Mouse (Mus musculus) heart, embryonic 12.5 days (tissue): ENCODE measurements around the gene Mertk. TPM values are rescaled to one million over a fixed set of nuclear protein-coding genes. Genes with fewer than 3 reads are reported as not detected.

Source experiments
- ATAC-seq: fragments of 200-750 bp; cut with Nextera tagmentation; 2 replicates; pipeline ENCODE4 v1.8.0; 2017; ENCODE audit warnings: moderate TSS enrichment, moderate library complexity; ENCODE audit not compliant: insufficient number of reproducible peaks, low FRiP score
- H3K27ac ChIP-seq: fragments of 300-500 bp; sonication (generic); 2 replicates; pipeline ENCODE4 v1.5.1; 2016; ENCODE audit warnings: mild to moderate bottlenecking, moderate library complexity; ENCODE audit not compliant: poor library complexity, severe bottlenecking
- H3K27me3 ChIP-seq: fragments of 300-500 bp; sonication (generic); replicated peaks from 2 replicates; pipeline ENCODE4 v1.6.1; 2016; ENCODE audit warnings: mild to moderate bottlenecking, moderate library complexity
- H3K36me3 ChIP-seq: fragments of 300-500 bp; sonication (generic); 2 replicates; pipeline ENCODE4 v1.6.1; 2016; ENCODE audit warnings: mild to moderate bottlenecking, moderate library complexity
- H3K4me1 ChIP-seq: fragments of 300-500 bp; sonication (generic); replicated peaks from 2 replicates; pipeline ENCODE4 v1.6.1; 2016; ENCODE audit warnings: mild to moderate bottlenecking
- H3K4me2 ChIP-seq: fragments of 300-500 bp; sonication (generic); 2 replicates; pipeline ENCODE4 v1.6.1; 2016; ENCODE audit warnings: mild to moderate bottlenecking, moderate library complexity
- H3K4me3 ChIP-seq: fragments of 300-500 bp; sonication (generic); 2 replicates; pipeline ENCODE4 v1.5.1; 2016; ENCODE audit warnings: mild to moderate bottlenecking
- H3K9ac ChIP-seq: fragments of 300-500 bp; sonication (generic); 2 replicates; pipeline ENCODE4 v1.6.1; 2016; ENCODE audit warnings: mild to moderate bottlenecking, moderate library complexity
- H3K9me3 ChIP-seq: fragments of 300-500 bp; sonication (generic); replicated peaks from 2 replicates; pipeline ENCODE4 v1.6.1; 2016; ENCODE audit warnings: mild to moderate bottlenecking, moderate library complexity
- WGBS: fragments of 180-500 bp; shearing (Covaris S2); methylation state at CpG from one replicate; pipeline ENCODE4 v1.1.7; 2016; 5-methylcytosine and 5-hydroxymethylcytosine counted together
- polyA plus RNA-seq: library from polyadenylated mRNA; unstranded; fragments of >200 nt; fragmentation: Nextera tagmentation; extraction: Ambion mirVana; gene quantifications from 2 replicates; pipeline ENCODE4 v1.2.1, GENCODE M21; 2016

Gene Mertk
- polyA plus RNA-seq, 1 experiment from 2014 or later = 6.0 TPM

DNA sequence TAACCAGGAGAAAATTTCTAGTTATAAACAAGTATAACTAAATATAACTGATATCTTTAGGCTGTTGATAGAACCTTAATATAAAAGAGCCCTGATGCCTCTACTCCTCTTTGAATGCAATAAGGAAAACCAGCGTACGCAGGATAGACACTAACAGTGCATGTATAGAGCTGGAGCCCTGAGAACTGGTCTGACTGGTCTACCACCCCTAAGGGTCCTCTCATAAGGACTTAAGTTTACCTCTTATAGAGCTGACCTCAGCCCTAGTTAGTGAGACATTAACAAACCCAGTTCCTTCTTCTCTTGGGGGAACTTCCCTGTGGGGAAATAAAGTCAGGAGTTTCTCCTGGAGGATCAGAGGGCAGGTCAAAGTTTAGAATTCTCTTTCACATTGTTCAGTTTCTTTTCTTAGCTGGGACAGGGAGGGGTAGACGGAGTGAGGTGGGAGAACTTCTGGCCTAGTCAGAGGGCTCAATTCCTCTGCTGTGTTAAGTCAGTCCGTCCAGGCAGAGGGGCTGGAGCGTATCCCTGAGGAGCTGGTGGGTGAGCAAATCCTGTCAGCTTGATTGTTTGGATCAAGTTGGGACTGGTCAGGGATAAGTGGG lies 23.5 kb downstream of the Mertk start:
- no peak overlapping the region for H3K4me2 ChIP-seq
- H3K9me3 ChIP-seq = 0 out of 2 replicates have a peak, but pooled peaks cover 2% of the 10 kb centered on the region
- H3K9ac ChIP-seq = no peak overlapping the region
- 85% methylated on average over 5 of the region's 5 CpGs for WGBS
- no peak overlapping the region for H3K4me3 ChIP-seq
- H3K27ac ChIP-seq = no peak overlapping the region
- H3K36me3 ChIP-seq = no peaks in the 10 kb centered on the region; the same call in 1 of the 2 replicates
- ATAC-seq = no peak
- H3K4me1 ChIP-seq = peaks cover 13% of the 10 kb centered on the region
- no peaks in the 10 kb centered on the region for H3K27me3 ChIP-seq

- Histone ChIP-seq H3K4me2 (no peak overlapping the region), H3K9ac (no peak overlapping the region), H3K4me3 (no peak overlapping the region), H3K27me3 (no peaks in the 10 kb centered on the region), H3K4me1 (peaks cover 18% of the 10 kb centered on the region), H3K9me3 (0 out of 2 replicates have a peak, but pooled peaks cover 2% of the 10 kb centered on the region), H3K36me3 (peaks cover 7% of the 10 kb centered on the region; the same call in 1 of the 2 replicates), H3K27ac (no peak overlapping the region)
- 78% methylated on average over 5 of the region's 5 CpGs for WGBS
- no peak for ATAC-seq
These were observed 27.3 kb downstream of the Mertk start for GRCm38 (mm10) chr2:128726067-128726466.

- Histone ChIP-seq H3K9ac (no peak overlapping the region), H3K4me2 (no peak overlapping the region), H3K27ac (peak overlapping the region; percentile 80), H3K9me3 (no peaks in the 10 kb centered on the region), H3K4me3 (no peak overlapping the region), H3K27me3 (no peaks in the 10 kb centered on the region), H3K36me3 (peaks cover 7% of the 10 kb centered on the region; the same call in 1 of the 2 replicates), H3K4me1 (peaks cover 18% of the 10 kb centered on the region)
- WGBS = 69% methylated on average over 7 of the region's 7 CpGs
- no peak for ATAC-seq
These were observed 27.9 kb downstream of the Mertk start for GRCm38 (mm10) chr2:128726626-128727025.

DNA sequence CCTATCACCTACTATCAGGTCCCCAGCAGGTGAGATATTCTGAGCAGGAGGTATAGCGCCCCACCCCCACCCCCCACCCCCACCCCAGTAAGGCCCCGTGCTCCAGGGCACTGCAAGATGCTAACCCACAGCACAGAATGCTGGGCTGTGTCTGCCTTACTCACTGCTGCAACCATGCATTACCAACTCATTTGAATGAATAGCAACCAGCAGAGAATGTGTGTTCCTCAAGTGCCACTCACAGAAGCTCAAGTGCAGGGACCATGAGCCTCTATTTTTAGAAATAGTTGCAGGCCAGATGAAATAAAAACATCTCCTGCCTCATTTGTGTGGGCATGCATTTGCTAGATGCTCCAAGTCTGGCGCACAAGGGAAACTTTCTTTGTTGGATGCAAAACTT lies 28.8 kb downstream of the Mertk start:
- no peak overlapping the region for H3K9ac ChIP-seq

DNA sequence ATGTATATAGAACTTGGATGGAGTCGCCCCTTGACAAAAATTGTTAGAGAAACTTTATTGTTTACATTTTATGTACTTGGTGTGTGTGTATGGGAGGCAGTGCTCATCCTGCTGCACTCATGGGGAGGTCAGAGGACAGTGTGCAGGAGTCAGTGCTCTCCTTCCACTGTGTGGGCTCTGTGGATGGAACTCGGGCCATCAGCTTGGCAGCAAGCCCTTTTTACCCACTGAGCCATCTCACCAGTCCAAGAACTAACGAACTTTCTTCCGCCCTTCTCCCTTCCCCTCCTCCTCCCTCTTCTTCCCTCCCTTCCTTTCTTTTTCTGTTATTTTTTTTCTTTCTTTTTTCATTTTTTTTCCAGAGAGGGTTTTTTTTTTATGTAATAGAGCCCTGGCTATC lies 29.3 kb downstream of the Mertk start:
- H3K9ac ChIP-seq = no peak overlapping the region
- H3K27ac ChIP-seq = peak overlapping the region; percentile 80
- ATAC-seq = no peak
- H3K9me3 ChIP-seq = no peaks in the 10 kb centered on the region
- H3K27me3 ChIP-seq = no peaks in the 10 kb centered on the region
- H3K4me3 ChIP-seq = no peak overlapping the region
- WGBS = 69% methylated on average over 4 of the region's 4 CpGs
- H3K4me1 ChIP-seq = peaks cover 18% of the 10 kb centered on the region
- peak overlapping the region; percentile 38 for H3K4me2 ChIP-seq
- H3K36me3 ChIP-seq = peaks cover 7% of the 10 kb centered on the region; the same call in 1 of the 2 replicates

More for the DNA sequence above, 28.8 kb downstream of the Mertk start:
- no peaks in the 10 kb centered on the region for H3K27me3 ChIP-seq
- peak; percentile 48; the same call in 1 of the 2 replicates for ATAC-seq
- peaks cover 18% of the 10 kb centered on the region for H3K4me1 ChIP-seq
- peaks cover 7% of the 10 kb centered on the region; the same call in 1 of the 2 replicates for H3K36me3 ChIP-seq
- H3K4me3 ChIP-seq = no peak overlapping the region
- 31% methylated on average over 3 of the region's 3 CpGs for WGBS
- H3K9me3 ChIP-seq = no peaks in the 10 kb centered on the region
- H3K27ac ChIP-seq = peak overlapping the region; percentile 80
- H3K4me2 ChIP-seq = peak overlapping the region; percentile 38

DNA sequence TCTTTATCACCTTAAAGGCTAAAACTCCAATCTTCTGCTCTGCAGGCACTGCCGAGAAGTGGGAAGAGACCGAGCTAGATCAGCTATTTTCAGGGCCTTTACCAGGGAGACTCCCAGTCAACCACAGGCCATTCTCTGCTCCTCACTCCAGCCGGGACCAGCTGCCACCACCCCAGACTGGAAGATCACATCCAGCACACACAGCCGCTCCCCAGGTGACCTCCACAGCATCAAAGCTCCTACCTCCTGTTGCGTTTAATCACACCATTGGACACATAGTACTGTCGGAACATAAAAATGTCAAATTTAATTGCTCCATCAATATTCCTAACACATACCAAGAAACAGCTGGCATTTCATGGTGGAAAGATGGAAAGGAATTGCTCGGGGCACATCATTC lies 30.4 kb downstream of the Mertk start:
- H3K9me3 ChIP-seq = no peaks in the 10 kb centered on the region
- ATAC-seq = no peak
- 72% methylated on average over 7 of the region's 7 CpGs for WGBS
- peaks cover 7% of the 10 kb centered on the region; the same call in 1 of the 2 replicates for H3K36me3 ChIP-seq
- H3K4me3 ChIP-seq = no peak overlapping the region
- no peak overlapping the region for H3K27ac ChIP-seq
- no peaks in the 10 kb centered on the region for H3K27me3 ChIP-seq
- peaks cover 18% of the 10 kb centered on the region for H3K4me1 ChIP-seq
- no peak overlapping the region for H3K4me2 ChIP-seq
- H3K9ac ChIP-seq = no peak overlapping the region

DNA sequence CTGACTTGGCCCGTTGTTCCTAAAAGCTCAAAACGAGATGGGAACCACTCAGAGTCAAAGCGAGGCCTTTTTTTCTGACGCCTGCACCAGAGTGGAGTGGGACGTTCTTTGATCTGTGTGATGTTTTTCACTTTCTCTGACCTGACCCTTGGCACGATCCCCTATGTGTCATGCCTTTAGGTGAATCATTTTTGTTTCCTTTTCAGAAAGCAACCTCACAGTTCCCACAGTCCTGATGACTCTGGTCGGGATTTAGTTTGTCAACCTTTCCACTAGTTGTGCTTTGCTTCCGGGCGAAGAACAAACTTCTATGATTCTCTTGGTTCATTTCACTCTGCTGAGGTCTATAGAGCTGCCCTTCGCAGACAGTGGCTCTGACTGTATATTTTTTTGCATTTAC lies 32.8 kb downstream of the Mertk start:
- ATAC-seq = no peak
- Histone ChIP-seq H3K4me3 (no peak overlapping the region), H3K9ac (no peak overlapping the region), H3K27me3 (no peaks in the 10 kb centered on the region), H3K4me2 (no peak overlapping the region), H3K36me3 (peaks cover 7% of the 10 kb centered on the region; the same call in 1 of the 2 replicates), H3K4me1 (peaks cover 23% of the 10 kb centered on the region), H3K27ac (no peak overlapping the region), H3K9me3 (no peaks in the 10 kb centered on the region)
- WGBS = 77% methylated on average over 10 of the region's 10 CpGs

DNA sequence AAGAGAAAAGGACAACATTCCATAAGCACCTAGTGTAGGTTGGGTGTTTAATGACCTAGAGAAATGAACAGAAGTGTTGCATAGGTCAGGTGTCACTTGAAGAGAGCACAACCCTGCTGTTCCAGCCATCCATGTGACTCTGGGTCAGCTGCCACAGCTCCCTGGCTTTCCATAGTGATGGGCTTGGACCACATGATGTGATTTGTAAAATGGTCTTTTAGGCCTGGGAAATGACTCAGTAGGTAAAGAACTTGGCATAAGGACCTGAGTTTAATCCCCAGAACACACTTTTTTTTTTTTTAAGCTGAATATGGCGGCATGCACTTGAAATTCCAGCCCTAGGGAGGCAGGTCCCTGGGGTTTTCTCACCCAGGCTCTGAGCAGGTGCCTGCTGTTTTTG lies 33.2 kb downstream of the Mertk start:
- H3K4me1 ChIP-seq = peaks cover 19% of the 10 kb centered on the region
- H3K27me3 ChIP-seq = no peaks in the 10 kb centered on the region
- no peaks in the 10 kb centered on the region for H3K9me3 ChIP-seq
- H3K36me3 ChIP-seq = peaks cover 7% of the 10 kb centered on the region; the same call in 1 of the 2 replicates
- H3K4me2 ChIP-seq = no peak overlapping the region
- no peak overlapping the region for H3K4me3 ChIP-seq
- no peak overlapping the region for H3K9ac ChIP-seq
- ATAC-seq = no peak
- 86% methylated on average over 1 of the region's 1 CpGs for WGBS
- no peak overlapping the region for H3K27ac ChIP-seq

GRCm38 (mm10) chr2:128735089-128735488 lies 36.3 kb downstream of the Mertk start:
- no peaks in the 10 kb centered on the region for H3K27me3 ChIP-seq
- WGBS = 45% methylated on average over 3 of the region's 3 CpGs
- no peak overlapping the region for H3K9ac ChIP-seq
- H3K4me3 ChIP-seq = no peak overlapping the region
- H3K9me3 ChIP-seq = no peaks in the 10 kb centered on the region
- peaks cover 8% of the 10 kb centered on the region for H3K4me1 ChIP-seq
- ATAC-seq = no peak
- no peak overlapping the region for H3K4me2 ChIP-seq
- H3K27ac ChIP-seq = no peak overlapping the region; the same call in 1 of the 2 replicates
- peaks cover 18% of the 10 kb centered on the region for H3K36me3 ChIP-seq

- Histone ChIP-seq H3K9ac (no peak overlapping the region), H3K9me3 (no peaks in the 10 kb centered on the region), H3K4me1 (peaks cover 8% of the 10 kb centered on the region), H3K4me3 (no peak overlapping the region), H3K27me3 (no peaks in the 10 kb centered on the region), H3K4me2 (no peak overlapping the region), H3K36me3 (peaks cover 10% of the 10 kb centered on the region), H3K27ac (no peak overlapping the region)
- no peak for ATAC-seq
- 83% methylated on average over 2 of the region's 2 CpGs for WGBS
These were observed 38.3 kb downstream of the Mertk start for GRCm38 (mm10) chr2:128737051-128737450.

- peaks cover 10% of the 10 kb centered on the region for H3K36me3 ChIP-seq
- H3K27ac ChIP-seq = no peak overlapping the region
- WGBS = 79% methylated on average over 4 of the region's 4 CpGs
- no peak overlapping the region for H3K4me3 ChIP-seq
- H3K9ac ChIP-seq = no peak overlapping the region
- H3K4me2 ChIP-seq = no peak overlapping the region
- H3K27me3 ChIP-seq = no peaks in the 10 kb centered on the region
- no peak for ATAC-seq
- peaks cover 8% of the 10 kb centered on the region for H3K4me1 ChIP-seq
- no peaks in the 10 kb centered on the region for H3K9me3 ChIP-seq
These were observed 39.0 kb downstream of the Mertk start for GRCm38 (mm10) chr2:128737796-128738195.
